ENCODE assay signal across 23 mouse cellular contexts in the genomic region with DNA sequence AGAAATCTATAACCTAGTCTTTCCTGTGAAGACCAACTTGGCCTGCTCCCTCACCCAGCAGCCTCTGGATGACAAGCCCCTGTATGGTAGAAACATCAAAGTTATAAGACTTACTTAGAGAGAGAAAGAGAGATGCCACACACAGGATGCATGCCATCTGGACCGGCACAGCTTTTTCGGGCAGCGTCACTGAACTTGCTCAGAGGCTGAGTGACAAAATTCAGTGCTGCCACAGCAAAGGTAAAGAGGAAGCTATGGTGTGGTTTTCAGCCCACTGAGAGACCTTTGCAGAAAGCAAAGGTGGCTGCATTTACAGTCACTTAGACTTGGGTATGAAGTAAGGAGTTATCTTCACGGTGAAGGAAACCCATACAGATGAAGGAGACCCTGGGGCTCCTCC. TPM values are rescaled to one million over a fixed set of nuclear protein-coding genes. Genes with fewer than 3 reads are reported as not detected.
DNase-seq lines count a peak whose midpoint lies in the region; ATAC-seq and TF ChIP-seq lines count a peak whose summit lies in the region.
"Had no signal": no experiment of that assay in that cellular context is flagged by ENCODE, and none has a peak within 500 bp of the region (broad histone marks: within the 10 kb centered on the region; RNA-seq: fewer than 3 reads in every experiment).

A gene (minus strand): TSS at position 218 of the 400 bp plus-strand sequence.

- peak within 1 kb of the TSS; percentile 57; the same call in 1 of the 2 replicates for H3K27ac ChIP-seq in bone marrow, adult 2 months (ENCODE audit: control insufficient read depth, insufficient read depth, low read depth, low read length, poor library complexity)
- H3K27ac ChIP-seq in kidney, embryonic 15.5 days = no peak within 1 kb of the TSS
- H3K27ac ChIP-seq: embryonic facial prominence, embryonic 12.5 days; forebrain, embryonic 13.5 days; hindbrain, embryonic 12.5 days; limb, embryonic 15.5 days; liver, embryonic 15.5 days; midbrain, embryonic 15.5 days; neural tube, embryonic 15.5 days had no signal

- TF ChIP-seq CTCF in bone marrow, adult 2 months (IDR thresholded peaks at IDR 0.05; ENCODE audit: control insufficient read depth, insufficient read depth, low read length) = no peak

- H3K4me3 ChIP-seq in bone marrow, adult 2 months (replicated peaks; ENCODE audit: control insufficient read depth, low read depth, low read length) = peak within 1 kb of the TSS; percentile 57
- no peak within 1 kb of the TSS for H3K4me3 ChIP-seq in kidney, embryonic 15.5 days (replicated peaks)
- H3K4me3 ChIP-seq: embryonic facial prominence, embryonic 12.5 days; erythroblast, embryonic 14.5 days; forebrain, embryonic 13.5 days; hindbrain, embryonic 12.5 days; limb, embryonic 15.5 days; liver, embryonic 15.5 days; midbrain, embryonic 15.5 days; myocyte; neural tube, embryonic 15.5 days had no signal

- no peak for TF ChIP-seq POLR2A in bone marrow, adult 2 months (IDR thresholded peaks at IDR 0.05; ENCODE audit: borderline replicate concordance, control insufficient read depth, low read depth, low read length)

- WGBS in bone marrow, adult 2 months = 10% methylated on average over 4 of the region's 4 CpGs
- WGBS in kidney, embryonic 15.5 days = 91% methylated on average over 4 of the region's 4 CpGs

- no peaks in the 10 kb centered on the region for H3K27me3 ChIP-seq in kidney, embryonic 15.5 days
- H3K27me3 ChIP-seq: embryonic facial prominence, embryonic 12.5 days; forebrain, embryonic 13.5 days; hindbrain, embryonic 12.5 days; limb, embryonic 15.5 days; liver, embryonic 15.5 days; midbrain, embryonic 15.5 days; neural tube, embryonic 15.5 days had no signal

- H3K9me3 ChIP-seq in kidney, embryonic 15.5 days (replicated peaks) = no peaks in the 10 kb centered on the region
- H3K9me3 ChIP-seq: embryonic facial prominence, embryonic 12.5 days; forebrain, embryonic 13.5 days; G1E; hindbrain, embryonic 12.5 days; limb, embryonic 15.5 days; liver, embryonic 15.5 days; midbrain, embryonic 15.5 days; neural tube, embryonic 15.5 days had no signal

- DNase-seq in thymus, postnatal 10 days (ENCODE audit: low spot score in 2 of 2) = peak; percentile 72 to 73
- no peak for DNase-seq in cerebellum, adult 11 months
- no peak for DNase-seq in lung, postnatal 36 days
- DNase-seq in retina, embryonic 14.5 days (ENCODE audit: low spot score) = no peak
- DNase-seq: adrenal gland, postnatal 25 days; cerebellum, adult 2 months; gastrocnemius, postnatal 36 days had no signal

- no peak within 1 kb of the TSS for H3K9ac ChIP-seq in kidney, embryonic 15.5 days
- H3K9ac ChIP-seq: embryonic facial prominence, embryonic 12.5 days; forebrain, embryonic 13.5 days; hindbrain, embryonic 12.5 days; limb, embryonic 15.5 days; liver, embryonic 15.5 days; midbrain, embryonic 15.5 days; neural tube, embryonic 15.5 days had no signal

- H3K4me2 ChIP-seq in kidney, embryonic 15.5 days = no peak within 1 kb of the TSS
- H3K4me2 ChIP-seq: embryonic facial prominence, embryonic 12.5 days; forebrain, embryonic 13.5 days; hindbrain, embryonic 12.5 days; limb, embryonic 15.5 days; liver, embryonic 15.5 days; midbrain, embryonic 15.5 days; neural tube, embryonic 15.5 days had no signal

- peaks cover 6% of the 10 kb centered on the region for H3K4me1 ChIP-seq in bone marrow, adult 2 months (ENCODE audit: control insufficient read depth, insufficient read depth, low read length)
- peaks cover 12% of the 10 kb centered on the region; the same call in 1 of the 2 replicates for H3K4me1 ChIP-seq in kidney, embryonic 15.5 days
- H3K4me1 ChIP-seq: forebrain, embryonic 13.5 days; hindbrain, embryonic 12.5 days; midbrain, embryonic 15.5 days; neural tube, embryonic 15.5 days had no signal

- ATAC-seq in CD4-positive, CD25-positive, alpha-beta regulatory T cell, adult 4 months = peak; percentile 78
- ATAC-seq in megakaryocyte progenitor cell, adult 5-6 weeks (replicated peaks; ENCODE audit: poor library complexity) = peak; percentile 29; the same call in 1 of the 2 replicates
- no peak for ATAC-seq in kidney, embryonic 15.5 days (replicated peaks; ENCODE audit: low FRiP score)
- ATAC-seq: forebrain, embryonic 13.5 days; lung, postnatal 0 days; midbrain, embryonic 15.5 days had no signal

- no peaks in the 10 kb centered on the region for H3K36me3 ChIP-seq in kidney, embryonic 15.5 days
- H3K36me3 ChIP-seq: embryonic facial prominence, embryonic 12.5 days; G1E; hindbrain, embryonic 12.5 days; limb, embryonic 15.5 days; liver, embryonic 15.5 days; midbrain, embryonic 15.5 days; neural tube, embryonic 15.5 days had no signal

RNA-seq across cellular contexts. Expression of the gene that starts here (rescaled TPM):
- 10 to 100 TPM; 19.4 to 43.3 TPM for polyA plus RNA-seq in CD4-positive, CD25-positive, alpha-beta regulatory T cell, adult 4 months (2017; shearing (Covaris generic))
- 2.6 and 7.8 TPM in 2 replicates for polyA plus RNA-seq in bone marrow, adult 2 months (2011; ENCODE audit: insufficient read depth, insufficient read length, low replicate concordance, missing spikeins)
- 0.20 TPM in 1 of 2 replicates, not detected in the other for total RNA-seq in megakaryocyte progenitor cell, adult 5-6 weeks (2015)
- total RNA-seq in megakaryocyte progenitor cell, adult 5-6 weeks (2017) = 0.41 and 0.42 TPM in 2 replicates
- 0.04 TPM in 1 of 2 replicates, not detected in the other for polyA plus RNA-seq in kidney, embryonic 15.5 days (2015; fragmentation: Nextera tagmentation; extraction: Ambion mirVana)
- total RNA-seq: megakaryocyte-erythroid progenitor cell, adult 5-6 weeks had no signal
- polyA plus RNA-seq: erythroblast, embryonic 14.5 days; G1E; hindbrain, embryonic 12.5 days; midbrain, embryonic 15.5 days; myocyte; neural tube, embryonic 15.5 days had no signal

Comparison
In these comparisons a context has a peak if more than half of its experiments do, and no peak if none do; other contexts are left out.
1. Peak in ATAC-seq in megakaryocyte progenitor cell, adult 5-6 weeks; RNA of the gene not detected or under 1 TPM.
2. DNase-seq: peak in thymus, postnatal 10 days (2 of 2); none in cerebellum, adult 11 months (single experiment), lung, postnatal 36 days (single experiment) and retina, embryonic 14.5 days (single experiment).